Mouse (Mus musculus) central nervous system, embryonic 18 days (tissue): ENCODE results near the gene Hist1h2bc. TPM values are rescaled to one million over a fixed set of nuclear protein-coding genes. Genes with fewer than 3 reads are reported as not detected.

Source experiments
- polyA plus RNA-seq: library from polyadenylated mRNA; depleted of rRNA; stranded (reverse); fragments of >200 nt; gene quantifications from 2 replicates; pipeline ENCODE4 v1.2.3, GENCODE M21; 2012; rRNA removed

Hist1h2bc gene
- polyA plus RNA-seq, result 32.4 and 40.3 TPM in 2 replicates

GRCm38 (mm10) chr13:23683755-23684281 is at the start of gene Hist1h2bc, which contains the start of gene Hist1h2ac:
TSS of gene Hist1h2bc (plus strand) at chr13:23684199.
TSS of gene Hist1h2ac (minus strand) at chr13:23683948.

DNA sequence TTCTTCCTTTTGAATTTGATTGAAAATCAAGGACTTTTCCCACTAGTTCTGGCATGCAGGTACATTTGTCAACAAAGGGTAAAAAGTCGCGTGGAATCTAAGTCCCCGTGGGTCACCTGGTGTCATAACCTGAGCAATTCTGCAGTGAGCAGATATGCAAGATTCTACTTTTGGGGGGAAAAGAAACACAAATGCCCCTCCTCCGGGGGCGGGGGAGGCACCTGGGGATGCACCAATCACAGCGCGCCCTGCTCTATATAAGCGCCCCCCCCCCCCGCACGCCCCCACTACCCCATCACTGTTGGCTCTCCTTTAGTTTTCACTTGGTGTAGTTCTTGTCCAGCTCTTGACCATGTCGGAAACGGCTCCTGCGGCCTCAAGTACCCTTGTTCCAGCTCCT is 11.5 kb downstream of the Hist1h2bc start, which contains the start of gene Hist1h1t:
Gene Hist1h1t, plus strand, starts transcription at position 301 of the 400 bp plus-strand sequence.

DNA sequence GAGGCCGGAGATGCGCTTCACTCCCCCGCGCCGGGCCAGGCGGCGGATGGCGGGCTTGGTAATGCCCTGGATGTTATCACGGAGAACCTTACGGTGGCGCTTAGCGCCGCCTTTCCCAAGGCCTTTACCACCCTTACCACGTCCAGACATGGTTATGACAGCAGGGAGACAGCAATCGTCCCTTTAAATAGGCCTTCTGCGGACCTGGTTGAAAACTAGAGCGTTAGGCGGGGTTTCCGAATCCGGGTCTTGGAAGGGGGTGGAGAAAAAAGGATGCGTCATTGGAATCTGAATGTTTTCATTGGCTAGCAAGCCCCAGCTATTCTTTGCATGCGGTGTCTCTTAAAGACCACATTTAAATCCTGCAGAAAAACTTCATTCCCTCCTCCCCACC is 14.3 kb downstream of the Hist1h2bc start, which contains the start of gene Hist1h4c:
Gene Hist1h4c, minus strand, starts transcription at position 155 of the 394 bp plus-strand sequence.

GRCm38 (mm10) chr13:23710374-23711089 is 26.5 kb downstream of the Hist1h2bc start, which contains the start of gene Hfe:
TSS of gene Hfe (minus strand) at chr13:23710854.

DNA sequence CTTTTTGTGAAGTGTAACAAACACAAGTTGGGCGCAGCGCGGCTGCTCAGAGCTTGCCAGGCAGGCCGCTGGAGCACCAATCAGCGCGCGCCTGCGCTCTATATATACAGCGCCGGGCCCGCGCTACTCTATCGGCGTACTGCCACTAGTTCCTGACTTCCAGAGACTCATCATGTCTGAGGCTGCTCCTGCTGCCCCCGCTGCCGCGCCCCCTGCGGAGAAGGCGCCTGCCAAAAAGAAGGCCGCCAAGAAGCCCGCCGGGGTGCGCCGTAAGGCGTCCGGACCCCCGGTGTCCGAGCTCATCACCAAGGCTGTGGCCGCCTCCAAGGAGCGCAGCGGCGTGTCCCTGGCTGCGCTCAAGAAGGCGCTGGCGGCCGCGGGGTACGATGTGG is 54.7 kb downstream of the Hist1h2bc start, which contains the start of gene Hist1h1c:
Gene Hist1h1c, plus strand, starts transcription at position 132 of the 392 bp plus-strand sequence.

Other genes starting within 250 kb of the Hist1h2bc start
- 0.09 and 0.12 TPM in 2 replicates for gene Btn1a1, start 218.3 kb upstream of the Hist1h2bc start, polyA plus RNA-seq
- 0.06 and 0.07 TPM in 2 replicates for gene Btn2a2, start 195.3 kb upstream of the Hist1h2bc start, polyA plus RNA-seq
- gene Hist1h4h, start 153.1 kb upstream of the Hist1h2bc start, polyA plus RNA-seq, result 10.2 and 10.6 TPM in 2 replicates
- 47.4 and 62.7 TPM in 2 replicates for gene Hist1h2af, start 150.3 kb upstream of the Hist1h2bc start, polyA plus RNA-seq
- 2.2 and 4.8 TPM in 2 replicates for gene Hist1h3g, start 148.8 kb upstream of the Hist1h2bc start, polyA plus RNA-seq
- 0.52 and 0.80 TPM in 2 replicates for gene Hist1h2bh, start 140.8 kb upstream of the Hist1h2bc start, polyA plus RNA-seq
- 0.48 and 0.52 TPM in 2 replicates for gene Hist1h3f, start 140.1 kb upstream of the Hist1h2bc start, polyA plus RNA-seq
- gene Hist1h4f, start 132.6 kb upstream of the Hist1h2bc start, polyA plus RNA-seq, result 4.7 and 5.8 TPM in 2 replicates
- 0.14 and 0.15 TPM in 2 replicates for gene Hist1h1d, start 130.9 kb upstream of the Hist1h2bc start, polyA plus RNA-seq
- 5.6 and 7.2 TPM in 2 replicates for gene Hist1h3e, start 121.8 kb upstream of the Hist1h2bc start, polyA plus RNA-seq
- 4.4 and 4.5 TPM in 2 replicates for gene Hist1h2ae, start 113.0 kb upstream of the Hist1h2bc start, polyA plus RNA-seq
- gene Hist1h2bg, start 112.8 kb upstream of the Hist1h2bc start, polyA plus RNA-seq, result 7.1 and 9.6 TPM in 2 replicates
- gene Hist1h2bf, start 110.0 kb upstream of the Hist1h2bc start, polyA plus RNA-seq, result 2.3 and 2.6 TPM in 2 replicates
- gene Hist1h2ad, start 109.8 kb upstream of the Hist1h2bc start, polyA plus RNA-seq, result 1.6 and 1.8 TPM in 2 replicates
- 4.3 and 5.6 TPM in 2 replicates for gene Hist1h3d, start 108.4 kb upstream of the Hist1h2bc start, polyA plus RNA-seq
- 1.9 and 2.8 TPM in 2 replicates for gene Hist1h4d, start 102.6 kb upstream of the Hist1h2bc start, polyA plus RNA-seq
- gene Hist1h2be, start 63.1 kb upstream of the Hist1h2bc start, polyA plus RNA-seq, result 1.2 and 1.5 TPM in 2 replicates
- gene Hist1h1e, start 61.6 kb upstream of the Hist1h2bc start, polyA plus RNA-seq, result 1.8 and 1.9 TPM in 2 replicates
- 0.62 and 0.67 TPM in 2 replicates for gene Hist1h2ac, start 251 bp upstream of the Hist1h2bc start, polyA plus RNA-seq
- not detected in 2 replicates for gene Hist1h1t, start 11.6 kb downstream of the Hist1h2bc start, polyA plus RNA-seq
- 2.6 and 3.4 TPM in 2 replicates for gene Hist1h4c, start 14.3 kb downstream of the Hist1h2bc start, polyA plus RNA-seq
- gene Hfe, start 26.7 kb downstream of the Hist1h2bc start, polyA plus RNA-seq, result 1.5 and 2.0 TPM in 2 replicates
- 12.8 and 15.6 TPM in 2 replicates for gene Hist1h1c, start 54.6 kb downstream of the Hist1h2bc start, polyA plus RNA-seq
- gene Hist1h3c, start 61.4 kb downstream of the Hist1h2bc start, polyA plus RNA-seq, result 3.9 and 4.1 TPM in 2 replicates
- gene Hist1h2bb, start 62.5 kb downstream of the Hist1h2bc start, polyA plus RNA-seq, result 1.9 and 2.7 TPM in 2 replicates
- gene Hist1h2ab, start 66.9 kb downstream of the Hist1h2bc start, polyA plus RNA-seq, result 6.3 and 6.8 TPM in 2 replicates
- gene Hist1h3b, start 68.1 kb downstream of the Hist1h2bc start, polyA plus RNA-seq, result 7.5 and 8.8 TPM in 2 replicates
- gene Hist1h4b, start 72.8 kb downstream of the Hist1h2bc start, polyA plus RNA-seq, result 4.9 and 7.8 TPM in 2 replicates
- gene Hist1h4a, start 77.0 kb downstream of the Hist1h2bc start, polyA plus RNA-seq, result 2.3 and 3.4 TPM in 2 replicates
- gene Hist1h3a, start 78.2 kb downstream of the Hist1h2bc start, polyA plus RNA-seq, result 5.1 and 5.4 TPM in 2 replicates
- gene Hist1h1a, start 79.5 kb downstream of the Hist1h2bc start, polyA plus RNA-seq, result 0.66 and 1.8 TPM in 2 replicates
- gene Trim38, start 85.7 kb downstream of the Hist1h2bc start, polyA plus RNA-seq, result 0.04 TPM in 1 of 2 replicates, not detected in the other
- 0.01 TPM in 1 of 2 replicates, not detected in the other for gene Slc17a2, start 122.8 kb downstream of the Hist1h2bc start, polyA plus RNA-seq
- 0.01 and 0.05 TPM in 2 replicates for gene Slc17a3, start 155.2 kb downstream of the Hist1h2bc start, polyA plus RNA-seq
- 0.03 TPM in 1 of 2 replicates, not detected in the other for gene Slc17a1, start 183.6 kb downstream of the Hist1h2bc start, polyA plus RNA-seq
- gene Slc17a4, start 230.8 kb downstream of the Hist1h2bc start, polyA plus RNA-seq, result not detected in 2 replicates
- gene Hist1h2ba, start 250.0 kb downstream of the Hist1h2bc start, polyA plus RNA-seq, result not detected in 2 replicates